Mouse (Mus musculus) spleen, postnatal 36 days (tissue): ENCODE measurements around the gene Stat6.

Experiments
- DNase-seq, 2 experiments: peaks; one replicate each; pipeline ENCODE4 v3.0.0; 2022; ENCODE audit warnings: low spot score in 2 of 2, mixed read lengths in 1 of 2

Stat6 gene

DNA sequence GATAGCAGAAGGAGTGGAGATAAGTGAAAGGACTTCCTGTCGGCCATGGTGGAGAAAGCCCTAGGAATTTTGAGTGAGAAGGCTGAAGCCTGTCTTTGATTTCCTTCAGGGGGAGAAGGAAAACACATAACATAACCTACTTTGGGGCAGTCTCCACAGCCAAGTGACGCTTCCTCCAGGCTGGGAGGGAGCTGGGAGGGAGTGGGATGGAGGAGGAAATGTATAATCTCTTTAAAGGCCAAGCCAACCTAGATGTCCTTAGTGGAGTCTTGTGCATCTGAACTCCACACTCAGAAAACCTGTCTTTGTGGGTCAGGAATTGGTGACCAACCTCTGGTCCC is 27.8 kb upstream of the Stat6 start:
- no peak for DNase-seq

DNA sequence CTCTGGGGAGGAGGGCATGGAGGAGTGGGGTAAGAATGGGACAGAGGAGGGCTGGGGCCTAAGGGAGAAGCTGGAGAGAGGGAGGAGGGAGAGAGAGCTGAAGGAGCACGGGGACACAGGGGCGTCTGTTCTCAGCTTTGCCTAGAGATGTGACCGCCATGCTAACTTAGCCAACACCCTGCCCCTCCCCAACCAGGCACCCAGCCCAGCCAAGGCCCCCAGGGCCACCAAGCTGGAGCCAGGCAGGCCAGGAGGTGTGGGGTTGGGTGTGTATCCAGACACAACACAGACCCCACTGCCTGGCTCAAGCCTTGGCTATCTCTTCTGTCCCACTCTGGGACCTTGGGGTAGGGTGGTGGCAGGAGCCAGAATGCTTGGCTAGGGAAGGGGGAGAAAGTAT is 27.2 kb upstream of the Stat6 start:
- no peak for DNase-seq

DNA sequence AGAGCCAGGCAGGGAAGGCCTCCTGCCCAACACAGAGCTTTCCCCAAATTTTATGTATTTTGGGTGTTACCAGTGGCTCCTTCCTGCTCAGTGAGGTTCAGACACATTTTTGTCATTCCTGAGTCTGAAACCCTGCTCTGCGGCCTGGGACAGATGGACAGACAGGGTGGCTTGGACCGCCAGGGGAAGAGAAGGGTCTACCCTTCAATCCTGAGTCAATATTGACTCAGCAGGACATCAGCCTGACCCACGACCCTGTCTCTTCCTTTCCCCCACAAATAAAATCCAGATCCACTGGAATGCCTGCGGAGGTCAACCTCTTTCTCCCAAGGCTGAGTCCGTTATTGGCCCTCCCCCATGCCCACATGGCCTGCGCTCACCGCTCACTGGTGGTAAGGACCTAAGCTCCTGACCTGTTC is 26.5 kb upstream of the Stat6 start:
- no peak for DNase-seq

DNA sequence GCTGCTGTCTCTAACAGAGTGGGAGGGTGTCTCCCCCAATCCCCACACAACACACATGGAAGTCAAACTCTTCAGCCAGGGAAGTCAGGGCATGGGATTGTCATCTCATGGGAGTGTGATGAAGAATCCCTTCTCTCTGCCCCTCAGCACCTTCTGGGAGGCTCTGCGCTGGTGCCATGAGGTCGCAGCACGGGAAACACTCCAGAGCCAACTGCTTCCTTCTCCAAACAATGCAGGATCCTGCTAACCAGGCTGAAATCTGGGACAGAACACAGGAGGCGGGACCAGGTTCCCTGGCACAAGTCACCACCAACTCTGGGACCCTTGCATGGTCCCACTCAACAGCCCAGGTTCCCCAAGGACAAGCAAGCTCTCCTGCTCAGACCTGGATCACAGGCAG is 25.5 kb upstream of the Stat6 start:
- DNase-seq: no peak

DNA sequence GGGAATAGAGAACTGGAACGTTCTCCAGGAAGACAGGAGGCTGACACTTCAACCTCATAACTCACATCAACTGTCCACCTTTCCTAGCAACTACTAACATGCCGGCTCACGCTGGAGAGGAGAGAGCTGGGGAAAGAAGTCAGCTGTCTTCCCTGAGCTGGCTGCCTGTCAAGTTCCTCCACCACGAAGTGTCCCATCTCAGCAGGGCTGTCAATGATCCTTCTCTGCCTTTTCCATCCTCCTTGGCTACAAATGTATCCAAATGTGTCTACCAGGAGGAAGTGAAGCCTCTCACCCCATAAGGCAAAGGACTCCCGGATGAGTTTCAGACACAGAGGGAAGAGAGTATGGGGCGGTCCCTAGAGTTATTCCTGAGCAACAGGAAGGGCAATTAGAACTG is 24.6 kb upstream of the Stat6 start:
- DNase-seq: no peak

DNA sequence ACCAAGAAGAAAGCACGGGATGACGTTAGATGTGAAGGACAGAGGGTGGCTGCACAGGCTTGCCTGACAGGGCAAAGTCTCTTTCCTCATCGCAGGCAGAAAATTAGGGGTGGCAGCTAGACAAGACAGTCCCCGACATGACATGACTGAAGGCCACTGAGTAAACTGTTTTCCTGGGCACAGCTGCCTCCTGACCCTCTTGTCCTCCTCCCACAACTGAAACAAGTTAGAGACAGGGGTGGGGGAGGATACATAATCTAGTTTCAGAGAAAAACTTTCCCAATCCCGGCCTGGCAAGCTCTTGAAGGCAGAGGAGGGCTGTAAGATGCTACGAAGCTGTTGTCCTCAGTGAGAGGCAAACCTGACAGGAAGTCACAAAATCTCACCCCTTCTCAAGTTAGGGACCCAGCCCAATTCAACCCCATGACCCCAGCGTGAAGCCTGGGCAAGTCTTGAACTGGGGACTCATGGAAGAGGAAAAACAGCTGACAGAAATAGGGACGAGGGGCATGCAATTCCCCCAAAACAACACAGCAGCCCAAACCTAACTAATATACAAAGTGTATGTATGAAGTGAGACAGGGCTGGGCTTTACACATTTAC is 23.6 kb upstream of the Stat6 start:
- no peak for DNase-seq

DNA sequence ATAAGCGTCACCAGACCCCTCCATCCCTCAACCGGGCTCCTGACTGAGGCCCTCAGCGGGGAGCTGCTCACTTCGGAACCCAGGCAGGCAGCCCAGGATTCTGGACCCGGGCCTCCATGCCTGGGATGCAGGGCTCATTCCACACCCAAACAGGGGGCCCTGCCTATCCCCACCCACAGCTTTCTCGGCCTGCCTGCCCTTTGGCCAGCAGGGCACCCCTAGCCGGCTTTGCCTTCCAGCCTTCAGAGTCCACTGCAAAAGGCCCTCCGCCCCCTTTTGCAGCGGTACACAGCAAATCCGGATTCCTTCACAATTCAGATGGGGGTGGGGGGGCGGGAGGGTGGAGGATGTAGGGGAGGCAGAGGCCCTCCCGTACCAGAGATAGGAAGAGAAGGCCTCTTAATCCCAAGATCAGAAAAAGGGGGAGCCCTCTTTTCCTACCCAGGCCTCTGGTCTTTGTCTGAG is 22.8 kb upstream of the Stat6 start:
- DNase-seq: no peak

DNA sequence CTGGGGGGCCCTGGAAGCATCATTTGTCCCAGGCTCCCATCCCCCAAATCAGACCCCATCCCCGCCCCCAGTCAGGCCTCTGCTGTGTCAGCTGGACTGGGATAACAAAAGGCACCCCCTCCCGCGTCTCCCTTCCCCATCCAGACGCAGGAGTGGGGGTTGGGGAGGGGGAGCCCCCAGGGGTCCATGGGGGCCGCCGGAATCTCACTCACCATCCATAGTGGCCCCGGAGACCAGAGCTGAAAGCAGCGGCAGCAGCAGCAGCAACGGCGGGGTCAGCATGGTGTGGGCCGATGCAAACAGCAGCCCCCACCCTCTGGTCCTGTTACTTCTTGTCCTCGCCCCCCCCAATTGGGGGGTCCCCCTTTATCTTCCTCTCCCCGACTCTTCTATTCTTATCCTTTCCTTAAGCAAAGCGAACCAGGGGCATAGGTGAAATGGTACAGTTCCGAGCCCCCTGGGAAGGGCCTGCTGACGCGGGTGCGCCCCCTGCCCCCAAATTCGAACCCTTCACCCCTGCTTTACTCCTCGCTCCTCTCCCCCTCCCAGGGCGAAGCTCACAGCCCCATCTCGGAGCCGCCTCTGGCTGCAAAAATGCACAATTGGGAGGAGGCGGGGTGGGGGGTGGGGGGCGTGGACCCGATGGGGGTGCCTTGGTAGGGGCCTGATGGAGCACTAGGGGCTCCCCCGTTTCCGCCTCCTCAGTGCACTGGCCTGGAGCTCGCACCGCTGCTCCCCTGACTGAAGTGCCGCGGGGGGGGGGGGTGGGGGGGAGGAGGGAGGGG is 22.2 kb upstream of the Stat6 start, which contains the start of gene Lrp1:
Lrp1 (minus strand) TSS at position 743 of the 785 bp plus-strand sequence.
- DNase-seq: no peak

DNA sequence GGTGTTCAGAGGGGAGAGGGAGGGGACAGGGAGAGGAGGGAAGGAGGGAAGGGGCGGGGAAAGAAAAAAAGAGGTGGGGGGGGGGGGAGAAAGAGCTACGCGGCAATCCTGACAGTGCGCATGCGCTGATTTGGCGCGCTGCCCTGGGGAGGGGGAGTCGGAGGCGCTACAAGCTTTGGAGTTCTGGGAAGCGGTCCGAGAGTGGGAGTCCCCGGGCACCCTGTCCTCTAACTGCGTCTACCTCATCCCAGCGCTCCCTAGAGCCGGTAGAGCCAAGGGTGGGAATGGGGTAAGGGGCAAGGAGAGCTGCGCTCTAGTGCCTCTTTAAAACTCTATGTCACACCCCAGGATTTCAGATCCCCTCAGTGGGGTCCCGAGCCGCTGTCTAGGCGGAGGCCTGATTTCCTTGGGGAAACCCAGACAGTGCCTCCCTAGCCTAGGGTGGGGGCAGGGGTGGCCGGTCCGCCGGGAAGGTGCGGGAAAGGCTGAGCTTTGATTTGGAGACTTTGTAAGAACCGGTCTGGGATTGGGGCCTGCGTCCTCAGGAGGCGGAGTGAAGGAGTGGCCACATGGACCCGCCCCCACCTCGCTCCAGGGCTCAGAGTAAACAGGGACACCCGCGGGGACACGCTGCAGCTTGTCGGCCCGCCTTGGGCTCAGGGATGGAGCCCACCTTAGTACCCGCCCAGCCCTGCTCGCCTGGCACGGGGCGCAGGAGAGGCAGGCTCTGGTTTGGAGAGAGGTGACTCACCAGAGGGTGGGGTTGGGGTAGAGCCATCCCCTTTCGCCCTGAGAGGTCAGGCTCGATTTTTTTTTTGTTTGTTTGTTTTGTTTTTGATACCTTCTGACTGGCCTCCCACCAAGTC is 21.4 kb upstream of the Stat6 start:
- peak; percentile 51 to 62 for DNase-seq

DNA sequence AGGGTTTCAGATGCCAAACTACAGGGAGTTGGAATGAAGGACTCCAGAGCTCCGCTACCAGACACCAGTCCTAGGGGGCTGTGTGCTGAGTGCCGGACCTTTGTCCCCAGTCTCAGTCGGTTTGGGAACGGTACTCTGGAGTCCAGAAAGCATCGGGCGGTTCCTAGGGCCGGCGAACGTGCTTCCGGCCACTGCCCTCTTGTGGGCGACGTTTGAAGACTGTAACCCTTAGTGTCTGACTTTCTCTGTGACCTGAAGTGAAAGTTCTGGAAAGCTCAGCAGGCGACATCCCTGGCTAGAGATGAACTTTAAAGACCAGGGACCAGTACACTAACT is 20.8 kb upstream of the Stat6 start:
- peak; percentile 36 to 45 for DNase-seq

DNA sequence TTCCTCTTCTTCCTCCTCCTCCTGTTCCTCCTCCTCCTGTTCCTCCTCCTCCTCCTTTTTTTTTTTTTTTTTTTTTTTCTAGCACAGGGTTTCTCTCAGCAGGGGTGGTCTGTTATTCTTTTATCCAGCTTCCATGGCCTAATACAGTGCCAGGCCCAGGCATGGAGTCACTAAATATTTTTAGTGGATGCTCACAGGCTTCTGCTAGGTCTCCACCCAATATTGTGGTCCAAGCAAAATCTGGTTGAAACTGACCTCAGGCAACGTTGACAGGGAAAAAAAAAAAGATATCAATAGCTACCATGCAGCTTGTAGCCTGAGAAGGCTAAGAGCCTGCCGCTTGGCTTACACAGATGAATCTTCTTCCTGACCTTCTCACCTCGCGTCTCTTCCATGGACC is 20.1 kb upstream of the Stat6 start:
- no peak for DNase-seq

DNA sequence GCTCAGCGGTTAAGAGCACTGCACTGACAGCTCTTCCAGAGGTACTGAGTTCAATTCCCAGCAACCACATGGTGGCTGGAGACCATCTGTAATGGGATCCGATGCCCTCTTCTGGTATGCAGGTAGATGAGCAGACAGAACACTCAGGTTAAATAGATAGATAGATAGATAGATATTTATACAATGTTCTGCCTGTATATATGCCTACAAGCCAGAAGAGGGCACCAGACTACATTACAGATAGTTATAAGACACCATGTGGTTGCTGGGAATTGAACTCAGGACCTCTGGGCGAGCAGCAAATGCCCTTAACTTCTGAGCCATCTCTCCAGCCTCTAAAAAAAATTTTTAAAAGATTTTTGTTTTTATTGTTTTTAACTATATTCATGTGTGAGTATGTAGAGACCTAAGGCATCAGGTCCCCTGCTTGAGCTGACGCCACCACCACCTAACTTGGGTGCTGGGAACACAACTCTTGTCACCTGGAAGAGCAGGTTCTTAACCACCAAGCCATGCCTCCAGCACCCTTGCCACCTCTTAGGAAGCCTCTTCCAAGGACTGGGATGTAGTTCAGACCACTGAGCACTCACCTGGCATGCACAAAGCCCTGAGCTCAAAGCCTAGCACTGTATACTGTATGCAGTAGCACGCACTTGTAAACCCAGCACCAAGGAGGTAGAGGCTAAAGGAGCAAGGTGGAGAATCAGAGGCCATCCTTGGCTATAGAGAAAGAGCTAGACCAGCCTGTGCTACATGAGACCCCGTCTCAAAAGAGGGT is 19.2 kb upstream of the Stat6 start:
- DNase-seq: no peak

DNA sequence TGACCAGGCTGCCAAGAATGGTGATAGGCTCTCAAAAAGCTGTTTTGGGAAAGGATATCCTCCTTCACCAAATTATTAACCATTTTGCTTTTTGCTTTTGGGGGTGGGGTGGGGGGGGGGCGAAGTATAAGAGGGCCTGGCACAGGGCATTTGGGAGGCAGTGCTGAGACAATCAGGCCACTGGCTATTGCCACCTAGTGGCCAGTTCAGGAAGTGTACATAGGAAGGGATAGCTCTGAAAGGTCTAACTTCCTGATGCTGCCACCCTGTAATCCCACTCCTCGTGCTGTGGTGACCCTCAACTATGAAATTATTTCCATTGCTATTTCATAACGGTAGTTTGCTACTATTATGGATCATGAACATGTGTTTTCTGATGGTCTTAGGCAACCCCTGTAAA is 16.4 kb upstream of the Stat6 start:
- DNase-seq: no peak

DNA sequence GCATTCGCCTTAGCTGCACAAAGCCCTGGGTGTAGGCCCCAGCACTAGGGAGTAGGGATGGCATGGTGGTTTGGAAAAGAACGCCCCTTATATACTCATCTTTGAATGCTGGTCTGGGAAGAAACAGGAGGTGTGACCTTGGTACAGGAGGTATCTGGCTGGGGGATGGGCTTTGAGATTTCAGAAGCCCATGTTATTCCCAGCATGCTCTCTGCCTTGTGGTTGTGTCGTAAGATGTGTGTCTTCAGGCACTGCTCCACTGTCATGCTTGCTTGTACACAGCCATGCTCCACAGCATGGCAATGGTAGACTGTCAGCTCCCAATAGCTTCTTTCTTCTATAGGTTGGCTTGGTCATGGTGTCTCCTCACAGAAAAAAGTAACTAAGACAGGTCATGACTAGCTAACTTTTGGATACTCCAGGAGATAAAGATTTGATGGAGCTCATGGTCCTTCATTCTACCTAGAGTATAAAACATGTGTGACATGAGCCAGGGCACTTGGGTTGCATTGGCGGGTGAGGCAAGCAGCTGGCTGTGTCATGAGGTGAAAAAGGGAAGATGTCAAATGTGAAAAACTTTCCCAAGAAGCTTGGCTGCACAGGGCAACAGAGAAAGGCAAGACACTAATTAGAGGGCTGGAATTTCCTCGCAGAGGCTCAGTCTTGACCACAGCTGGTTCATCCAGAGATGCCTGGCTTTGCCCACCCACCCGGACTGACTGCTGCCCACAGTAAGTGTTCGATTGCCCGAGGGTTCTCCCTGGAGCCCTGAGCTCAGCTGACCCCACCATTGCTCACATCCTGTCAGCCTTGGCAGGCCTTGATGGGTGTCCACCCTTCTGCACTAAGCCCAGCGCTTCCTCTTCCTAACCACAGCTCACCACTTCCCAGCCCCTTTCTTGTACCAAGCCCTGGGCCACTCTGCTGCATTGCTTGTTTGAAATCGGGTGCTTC is 11.2 kb upstream of the Stat6 start:
- peak; percentile 32 to 35 for DNase-seq

DNA sequence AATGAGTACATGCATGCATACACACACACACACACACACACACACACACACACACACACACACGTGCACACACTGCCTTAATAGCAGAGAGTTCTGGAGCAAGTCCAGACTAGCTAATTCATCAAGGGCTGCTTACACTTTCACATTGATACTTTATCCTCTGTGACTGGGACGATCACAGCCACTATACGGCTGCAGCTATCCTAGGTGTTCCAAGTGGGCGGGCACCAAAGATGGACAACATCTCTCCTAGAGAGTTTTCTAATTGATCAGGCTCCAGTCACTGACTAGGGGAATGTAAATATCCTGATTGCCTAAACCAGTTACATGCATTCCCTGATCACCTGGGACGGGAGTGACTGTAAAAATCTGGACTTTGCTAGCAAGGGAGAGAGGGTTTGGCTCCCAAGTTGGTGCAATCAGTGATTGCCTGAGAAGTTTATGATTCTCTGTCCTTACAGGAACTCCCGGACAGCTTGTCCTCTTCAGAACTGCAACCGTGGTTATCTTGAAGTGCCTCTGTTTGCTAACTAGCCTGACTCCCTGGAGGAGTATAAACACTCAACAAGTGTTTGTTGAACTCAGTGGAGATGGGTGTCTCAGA is 10.0 kb upstream of the Stat6 start:
- DNase-seq: no peak

DNA sequence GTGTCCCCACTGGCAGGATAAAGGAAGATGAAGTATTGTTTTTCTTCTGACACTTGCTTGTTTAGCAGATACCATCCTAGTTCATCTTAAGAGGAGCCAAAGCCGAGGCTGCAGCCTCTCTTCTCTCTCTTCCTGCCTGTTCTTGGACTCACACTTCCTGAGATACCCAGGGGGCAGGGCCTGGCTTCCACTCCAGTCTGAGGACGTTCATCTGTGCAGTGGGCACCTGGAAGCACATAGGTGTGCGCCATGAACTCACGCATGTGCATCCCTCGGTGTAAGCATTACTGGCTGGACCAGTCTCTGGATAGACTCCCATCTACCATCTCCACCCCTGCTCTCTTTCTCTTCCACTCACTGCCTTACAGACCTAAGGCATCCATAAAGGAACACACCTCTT is 2.4 kb upstream of the Stat6 start:
- no peak for DNase-seq

DNA sequence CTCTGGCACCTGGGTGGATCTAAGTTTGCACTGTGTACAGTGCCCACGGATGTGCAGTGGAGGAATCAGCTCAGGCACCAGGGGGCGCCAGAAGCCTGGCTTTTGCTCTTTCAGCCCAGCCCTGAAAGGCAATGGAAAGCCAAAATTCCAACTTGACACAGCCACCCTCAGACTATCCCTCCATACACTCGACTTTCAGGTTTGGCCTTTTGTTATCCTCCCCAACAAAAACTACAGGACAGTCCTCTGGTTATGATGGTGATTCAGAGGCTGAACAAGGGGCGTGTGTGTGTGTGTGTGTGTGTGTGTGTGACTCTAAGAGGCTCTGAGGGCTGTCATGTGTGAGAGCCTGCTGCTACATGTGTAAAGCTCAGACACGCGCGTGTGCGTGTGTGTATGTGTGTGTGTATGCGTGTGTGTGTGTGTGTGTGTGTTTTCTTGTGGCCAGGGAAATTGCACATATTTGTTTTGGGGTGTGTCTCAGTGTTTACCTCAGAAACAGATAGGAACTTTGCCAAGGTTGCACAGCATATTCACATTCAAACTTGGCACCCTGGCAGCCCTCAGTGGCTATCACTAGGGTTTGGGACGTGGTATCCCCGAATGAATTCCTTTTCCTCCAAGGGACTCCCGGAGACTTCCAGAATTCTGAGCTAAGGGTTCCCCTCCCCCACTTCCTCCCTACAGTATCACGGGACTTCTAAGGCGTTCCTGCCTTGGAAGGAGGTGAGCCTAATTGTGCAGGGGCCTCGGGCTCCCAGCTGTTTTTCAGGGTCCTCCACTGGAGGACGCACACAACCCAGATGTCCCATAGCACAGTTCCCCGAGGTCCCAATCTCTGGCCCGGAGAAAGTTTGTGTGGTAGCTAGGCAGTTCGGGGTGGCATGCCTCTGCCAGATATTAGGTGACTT is 670 bp upstream of the Stat6 start:
- peak; percentile 80 to 85 for DNase-seq

DNA sequence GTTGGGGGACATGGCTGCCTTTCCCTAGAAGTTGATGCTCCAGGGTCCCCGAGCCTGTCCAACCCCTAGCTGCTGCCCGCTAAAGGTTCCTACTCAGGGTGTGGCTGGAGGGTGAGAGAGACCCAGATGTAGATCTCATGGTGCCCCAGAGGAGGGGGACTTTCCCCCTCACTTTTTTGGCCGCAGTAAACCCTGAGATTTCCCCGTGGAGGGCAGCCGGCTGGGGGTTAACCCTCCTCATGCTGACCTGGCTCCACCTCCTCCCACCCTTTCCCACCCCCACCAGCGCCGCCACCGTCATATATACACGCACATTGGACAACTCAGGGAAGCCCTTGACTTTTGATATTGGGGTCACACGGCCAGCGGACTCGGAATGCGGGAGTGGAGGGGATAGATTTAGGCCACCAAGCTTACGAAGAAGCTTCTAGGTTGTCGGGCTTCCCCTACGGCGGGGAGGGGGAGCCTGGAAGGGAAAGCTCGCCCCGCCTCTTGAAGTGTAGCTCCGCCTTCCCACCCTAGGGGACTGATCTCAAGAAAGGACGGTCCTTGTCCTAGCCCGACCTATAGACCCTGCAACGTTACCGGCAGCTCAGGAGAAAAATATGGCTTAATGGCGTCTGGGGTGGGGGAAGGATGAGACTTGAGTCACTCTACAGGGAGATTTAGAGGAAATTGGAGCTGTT is 910 bp downstream of the Stat6 start:
- DNase-seq: peak; percentile 83 to 87

DNA sequence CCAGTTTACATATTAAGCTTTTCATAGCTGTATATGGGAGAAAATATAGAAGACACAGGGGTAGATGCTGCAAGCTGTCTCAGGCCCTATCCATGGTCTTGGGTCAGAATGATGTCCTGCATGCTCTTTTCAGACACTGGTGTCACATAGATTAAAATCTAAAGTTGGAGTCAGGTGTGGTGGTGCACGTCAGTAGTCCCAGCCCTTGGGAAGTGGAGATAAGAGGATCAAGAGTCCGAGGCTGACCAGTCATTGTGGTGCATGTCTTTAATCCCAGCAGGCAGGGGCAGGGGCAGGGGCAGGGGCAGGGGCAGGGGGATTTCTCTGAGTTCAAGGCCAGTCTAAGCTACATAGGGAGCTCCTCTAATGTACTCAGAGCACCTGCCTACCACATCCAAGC is 3.0 kb downstream of the Stat6 start:
- DNase-seq: no peak
